Mouse (Mus musculus): ENCODE results near the gene Cdyl2.

DNA sequence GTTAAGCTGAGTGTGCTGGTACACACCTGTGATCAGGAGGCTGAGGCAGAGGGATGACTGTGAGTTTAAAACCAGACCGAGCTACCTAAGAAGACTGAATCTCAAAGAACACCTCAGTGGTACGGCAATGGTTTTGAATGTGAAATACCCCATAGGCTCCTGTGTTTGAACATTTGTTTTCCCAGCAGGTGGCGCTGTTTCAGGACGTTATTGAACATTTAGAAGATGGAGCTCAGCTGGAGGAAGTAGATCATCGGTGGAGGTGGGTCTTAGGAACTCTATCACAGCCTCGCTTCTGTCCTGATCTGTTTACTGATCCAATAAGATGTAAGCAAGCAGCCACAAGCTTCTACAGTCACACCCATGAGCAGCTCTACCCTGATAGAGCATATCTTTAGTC, 199.7 kb downstream of the Cdyl2 start:
- no peak for TF ChIP-seq POLR2A (IDR thresholded peaks at IDR 0.05; ENCODE audit: insufficient read depth, low read length)
- no peak for TF ChIP-seq CTCF (IDR thresholded peaks at IDR 0.05; ENCODE audit: low read depth, low read length)
